Mouse (Mus musculus) thymus, adult 2 months (tissue): ENCODE measurements at regions not wholly inside any gene's neighbourhood (a gene's known extent, or its start where the extent isn't known, plus 50 kb on each side); places are given as distances from the start of the nearest gene placed in this dataset.

ENCODE experiments used
- CTCF ChIP-seq: fragments of 200-500 bp; IDR thresholded peaks from 2 replicates; pipeline ENCODE4 v1.5.1; 2012; ENCODE audit warnings: mild to moderate bottlenecking, control low read depth, low read length, moderate library complexity, borderline replicate concordance; ENCODE audit not compliant: control insufficient read depth, poor library complexity, insufficient read depth; ENCODE audit errors: extremely low read depth
- POLR2A ChIP-seq: fragments of 200-500 bp; IDR thresholded peaks from 2 replicates; pipeline ENCODE4 v1.6.1; 2012; ENCODE audit warnings: mild to moderate bottlenecking, low read length, control low read depth, moderate library complexity; ENCODE audit not compliant: control insufficient read depth, poor library complexity, insufficient read depth; ENCODE audit errors: extremely low read depth

DNA sequence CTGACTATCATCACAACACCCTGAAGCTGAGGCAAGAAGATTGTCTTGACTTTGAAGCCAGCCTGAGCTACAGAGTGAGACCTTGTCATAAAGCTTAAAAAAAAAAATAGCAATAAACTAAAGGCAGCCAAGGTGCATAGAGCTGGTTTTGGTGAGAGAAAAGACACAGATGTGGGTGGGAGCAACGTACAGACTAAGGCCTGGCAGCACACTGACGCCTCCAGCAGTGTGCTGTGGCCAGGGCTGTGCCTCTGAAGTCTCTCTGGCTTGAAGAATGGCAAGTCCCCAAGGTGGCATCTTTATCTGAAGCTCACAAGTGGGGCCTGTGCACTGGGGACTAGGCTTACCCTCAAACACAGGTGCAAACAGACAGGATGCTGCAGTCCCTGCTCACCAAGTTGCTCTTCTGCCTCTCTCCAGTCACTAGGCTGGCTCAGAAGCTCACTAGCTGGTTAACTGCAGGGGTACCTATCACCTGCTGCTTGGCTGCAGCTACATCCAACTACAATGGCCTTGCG lies 159.3 kb upstream of the Zmiz1 start:
- TF ChIP-seq CTCF (no peak), POLR2A (no peak)
